Mouse (Mus musculus) monocyte, adult 2 months (primary cell): Measurements from ENCODE around the gene Nr4a3.

Source experiments
- DNase-seq, 2 experiments: peaks; one replicate each; pipeline ENCODE4 v3.0.0; 2022; ENCODE audit warnings: low spot score in 2 of 2, low read depth in 1 of 2

The Nr4a3 gene

GRCm38 (mm10) chr4:48107086-48107485, 62.1 kb downstream of the Nr4a3 start:
- no peak for DNase-seq

- peak in 1 of 2 experiments; percentile 15 for DNase-seq
These were observed 63.6 kb downstream of the Nr4a3 start for GRCm38 (mm10) chr4:48108591-48108990.

GRCm38 (mm10) chr4:48110331-48110730, 65.4 kb downstream of the Nr4a3 start:
- DNase-seq, result no peak

GRCm38 (mm10) chr4:48116191-48116590, 71.2 kb downstream of the Nr4a3 start:
- no peak for DNase-seq

- no peak for DNase-seq
These were observed 79.4 kb downstream of the Nr4a3 start for GRCm38 (mm10) chr4:48124416-48124772.

- peak; percentile 33 to 75 for DNase-seq
These were observed 80.0 kb downstream of the Nr4a3 start, which contains the start of gene Stx17 for GRCm38 (mm10) chr4:48124773-48125469. Gene Stx17 (plus strand): TSS chr4:48124915.

GRCm38 (mm10) chr4:48130314-48130713, 85.4 kb downstream of the Nr4a3 start:
- no peak for DNase-seq

GRCm38 (mm10) chr4:48131606-48132005, 86.7 kb downstream of the Nr4a3 start:
- DNase-seq, result no peak

GRCm38 (mm10) chr4:48132721-48133120, 87.8 kb downstream of the Nr4a3 start:
- no peak for DNase-seq
